Mouse (Mus musculus): ENCODE measurements at regions not wholly inside any gene's neighbourhood (a gene's known extent, or its start where the extent isn't known, plus 50 kb on each side); places are given as distances from the start of the nearest gene placed in this dataset.
A peak's percentile ranks its signal among the peaks of the same experiment; 100 is the strongest.

GRCm38 (mm10) chr17:16054481-16054880 lies 223.6 kb upstream of the Rgmb start:
- Histone ChIP-seq H3K4me3 (ENCODE audit: low read depth, low read length) (no peak overlapping the region), H3K9me3 (ENCODE audit: control insufficient read depth, low read length) (no peaks in the 10 kb centered on the region), H3K9ac (replicated peaks; ENCODE audit: low read depth, low read length) (no peak overlapping the region), H3K4me2 (ENCODE audit: low read depth, low read length) (no peak overlapping the region), H3K27ac (ENCODE audit: low read depth, low read length) (no peak overlapping the region), H3K27me3 (ENCODE audit: control insufficient read depth, insufficient read depth, low read length) (no peaks in the 10 kb centered on the region), H3K36me3 (ENCODE audit: control insufficient read depth, insufficient read depth, low read length) (no peaks in the 10 kb centered on the region), H3K4me1 (ENCODE audit: control insufficient read depth, insufficient read depth, low read length) (no peaks in the 10 kb centered on the region)
- ATAC-seq (ENCODE audit: low read depth), result no peak
- 63% methylated on average over 3 of the region's 3 CpGs for WGBS

GRCm38 (mm10) chr17:16051713-16052112 lies 220.9 kb upstream of the Rgmb start:
- no peaks in the 10 kb centered on the region for H3K4me1 ChIP-seq (ENCODE audit: control insufficient read depth, insufficient read depth, low read length)
- H3K9me3 ChIP-seq (ENCODE audit: control insufficient read depth, low read length), result no peaks in the 10 kb centered on the region
- H3K27me3 ChIP-seq (ENCODE audit: control insufficient read depth, insufficient read depth, low read length), result no peaks in the 10 kb centered on the region
- no peak overlapping the region for H3K4me3 ChIP-seq (ENCODE audit: low read depth, low read length)
- 53% methylated on average over 5 of the region's 5 CpGs for WGBS
- H3K9ac ChIP-seq (replicated peaks; ENCODE audit: low read depth, low read length), result no peak overlapping the region
- ATAC-seq (ENCODE audit: low read depth), result no peak
- no peaks in the 10 kb centered on the region for H3K36me3 ChIP-seq (ENCODE audit: control insufficient read depth, insufficient read depth, low read length)
- no peak overlapping the region for H3K27ac ChIP-seq (ENCODE audit: low read depth, low read length)
- H3K4me2 ChIP-seq (ENCODE audit: low read depth, low read length), result no peak overlapping the region

- Histone ChIP-seq H3K4me1 (ENCODE audit: control insufficient read depth, insufficient read depth, low read length) (no peaks in the 10 kb centered on the region), H3K4me2 (ENCODE audit: low read depth, low read length) (no peak overlapping the region), H3K9ac (replicated peaks; ENCODE audit: low read depth, low read length) (no peak overlapping the region), H3K27me3 (ENCODE audit: control insufficient read depth, insufficient read depth, low read length) (no peaks in the 10 kb centered on the region), H3K36me3 (ENCODE audit: control insufficient read depth, insufficient read depth, low read length) (no peaks in the 10 kb centered on the region), H3K27ac (ENCODE audit: low read depth, low read length) (no peak overlapping the region), H3K4me3 (ENCODE audit: low read depth, low read length) (no peak overlapping the region), H3K9me3 (ENCODE audit: control insufficient read depth, low read length) (no peaks in the 10 kb centered on the region)
- WGBS, result 56% methylated on average over 5 of the region's 5 CpGs
- no peak for ATAC-seq (ENCODE audit: low read depth)
Measured at GRCm38 (mm10) chr17:16041542-16042251, 210.9 kb upstream of the Rgmb start.

- Histone ChIP-seq H3K36me3 (ENCODE audit: control insufficient read depth, insufficient read depth, low read length) (no peaks in the 10 kb centered on the region), H3K4me1 (ENCODE audit: control insufficient read depth, insufficient read depth, low read length) (no peaks in the 10 kb centered on the region), H3K9me3 (ENCODE audit: control insufficient read depth, low read length) (no peaks in the 10 kb centered on the region), H3K27ac (ENCODE audit: low read depth, low read length) (no peak overlapping the region), H3K4me3 (ENCODE audit: low read depth, low read length) (no peak overlapping the region), H3K4me2 (ENCODE audit: low read depth, low read length) (no peak overlapping the region), H3K9ac (replicated peaks; ENCODE audit: low read depth, low read length) (no peak overlapping the region), H3K27me3 (ENCODE audit: control insufficient read depth, insufficient read depth, low read length) (no peaks in the 10 kb centered on the region)
- WGBS, result 87% methylated on average over 4 of the region's 4 CpGs
- ATAC-seq (ENCODE audit: low read depth), result no peak
Measured at GRCm38 (mm10) chr17:16027989-16028388, 197.2 kb upstream of the Rgmb start.

- Histone ChIP-seq H3K36me3 (ENCODE audit: control insufficient read depth, insufficient read depth, low read length) (no peaks in the 10 kb centered on the region), H3K27ac (ENCODE audit: low read depth, low read length) (0 out of 2 replicates have a peak overlapping the region, but pooled peaks have one; percentile 23), H3K9me3 (ENCODE audit: control insufficient read depth, low read length) (no peaks in the 10 kb centered on the region), H3K4me3 (ENCODE audit: low read depth, low read length) (no peak overlapping the region), H3K9ac (replicated peaks; ENCODE audit: low read depth, low read length) (0 out of 2 replicates have a peak overlapping the region, but pooled peaks have one; percentile 16), H3K4me2 (ENCODE audit: low read depth, low read length) (no peak overlapping the region), H3K27me3 (ENCODE audit: control insufficient read depth, insufficient read depth, low read length) (no peaks in the 10 kb centered on the region), H3K4me1 (ENCODE audit: control insufficient read depth, insufficient read depth, low read length) (no peaks in the 10 kb centered on the region; the same call in 1 of the 2 replicates)
- WGBS, result 17% methylated on average over 7 of the region's 7 CpGs
- peak; percentile 73 for ATAC-seq (ENCODE audit: low read depth)
Measured at GRCm38 (mm10) chr17:16004871-16005575, 174.2 kb upstream of the Rgmb start.

GRCm38 (mm10) chr17:16004002-16004401 lies 173.2 kb upstream of the Rgmb start:
- Histone ChIP-seq H3K9ac (replicated peaks; ENCODE audit: low read depth, low read length) (no peak overlapping the region), H3K9me3 (ENCODE audit: control insufficient read depth, low read length) (no peaks in the 10 kb centered on the region), H3K27ac (ENCODE audit: low read depth, low read length) (no peak overlapping the region), H3K4me3 (ENCODE audit: low read depth, low read length) (no peak overlapping the region), H3K4me2 (ENCODE audit: low read depth, low read length) (no peak overlapping the region), H3K4me1 (ENCODE audit: control insufficient read depth, insufficient read depth, low read length) (no peaks in the 10 kb centered on the region; the same call in 1 of the 2 replicates), H3K36me3 (ENCODE audit: control insufficient read depth, insufficient read depth, low read length) (no peaks in the 10 kb centered on the region), H3K27me3 (ENCODE audit: control insufficient read depth, insufficient read depth, low read length) (no peaks in the 10 kb centered on the region)
- ATAC-seq (ENCODE audit: low read depth), result no peak
- 30% methylated on average over 4 of the region's 4 CpGs for WGBS

- 97% methylated on average over 4 of the region's 4 CpGs for WGBS
- H3K27ac ChIP-seq (ENCODE audit: low read depth, low read length), result no peak overlapping the region
- peaks cover 4% of the 10 kb centered on the region; the same call in 1 of the 2 replicates for H3K4me1 ChIP-seq (ENCODE audit: control insufficient read depth, insufficient read depth, low read length)
- H3K4me2 ChIP-seq (ENCODE audit: low read depth, low read length), result no peak overlapping the region
- H3K9me3 ChIP-seq (ENCODE audit: control insufficient read depth, low read length), result 0 out of 2 replicates have a peak, but pooled peaks cover 3% of the 10 kb centered on the region
- no peaks in the 10 kb centered on the region for H3K27me3 ChIP-seq (ENCODE audit: control insufficient read depth, insufficient read depth, low read length)
- no peaks in the 10 kb centered on the region for H3K36me3 ChIP-seq (ENCODE audit: control insufficient read depth, insufficient read depth, low read length)
- no peak for ATAC-seq (ENCODE audit: low read depth)
- H3K4me3 ChIP-seq (ENCODE audit: low read depth, low read length), result no peak overlapping the region
- no peak overlapping the region for H3K9ac ChIP-seq (replicated peaks; ENCODE audit: low read depth, low read length)
Measured at GRCm38 (mm10) chr17:15998771-15999170, 167.9 kb upstream of the Rgmb start.

GRCm38 (mm10) chr17:15997289-15997688 lies 166.4 kb upstream of the Rgmb start:
- Histone ChIP-seq H3K4me1 (ENCODE audit: control insufficient read depth, insufficient read depth, low read length) (peaks cover 9% of the 10 kb centered on the region), H3K36me3 (ENCODE audit: control insufficient read depth, insufficient read depth, low read length) (no peaks in the 10 kb centered on the region), H3K4me2 (ENCODE audit: low read depth, low read length) (no peak overlapping the region), H3K27ac (ENCODE audit: low read depth, low read length) (no peak overlapping the region), H3K9me3 (ENCODE audit: control insufficient read depth, low read length) (0 out of 2 replicates have a peak, but pooled peaks cover 3% of the 10 kb centered on the region), H3K4me3 (ENCODE audit: low read depth, low read length) (no peak overlapping the region), H3K27me3 (ENCODE audit: control insufficient read depth, insufficient read depth, low read length) (no peaks in the 10 kb centered on the region), H3K9ac (replicated peaks; ENCODE audit: low read depth, low read length) (no peak overlapping the region)
- no peak for ATAC-seq (ENCODE audit: low read depth)
- 11% methylated on average over 1 of the region's 1 CpGs for WGBS

- no peaks in the 10 kb centered on the region for H3K36me3 ChIP-seq (ENCODE audit: control insufficient read depth, insufficient read depth, low read length)
- no peak for ATAC-seq (ENCODE audit: low read depth)
- no peak overlapping the region for H3K9ac ChIP-seq (replicated peaks; ENCODE audit: low read depth, low read length)
- WGBS, result 88% methylated on average over 1 of the region's 1 CpGs
- H3K27ac ChIP-seq (ENCODE audit: low read depth, low read length), result no peak overlapping the region
- H3K9me3 ChIP-seq (ENCODE audit: control insufficient read depth, low read length), result 0 out of 2 replicates have a peak, but pooled peaks cover 3% of the 10 kb centered on the region
- H3K4me1 ChIP-seq (ENCODE audit: control insufficient read depth, insufficient read depth, low read length), result peaks cover 9% of the 10 kb centered on the region
- no peaks in the 10 kb centered on the region for H3K27me3 ChIP-seq (ENCODE audit: control insufficient read depth, insufficient read depth, low read length)
- H3K4me2 ChIP-seq (ENCODE audit: low read depth, low read length), result no peak overlapping the region
- H3K4me3 ChIP-seq (ENCODE audit: low read depth, low read length), result no peak overlapping the region
Measured at GRCm38 (mm10) chr17:15995493-15995892, 164.7 kb upstream of the Rgmb start.
